Comparison of ENCODE assay signal across 18 mouse cellular contexts in genomic region chr14:21745149-21745548, GRCm38 (mm10). TPM values are rescaled to one million over a fixed set of nuclear protein-coding genes. Genes with fewer than 3 reads are reported as not detected.
A peak's percentile ranks its signal among the peaks of the same experiment; 100 is the strongest.
DNase-seq lines count a peak whose midpoint lies in the region; ATAC-seq and TF ChIP-seq lines count a peak whose summit lies in the region.
"Had no signal": no experiment of that assay in that cellular context is flagged by ENCODE, and none has a peak within 500 bp of the region (broad histone marks: within the 10 kb centered on the region; RNA-seq: fewer than 3 reads in every experiment).

No protein-coding gene starts in this region.

- H3K9ac ChIP-seq in heart, embryonic 12.5 days: 0 out of 2 replicates have a peak overlapping the region, but pooled peaks have one; percentile 44
- no peak overlapping the region for H3K9ac ChIP-seq in heart, embryonic 11.5 days (ENCODE audit: low read depth, low read length)
- no peak overlapping the region for H3K9ac ChIP-seq in midbrain, embryonic 13.5 days (replicated peaks)
- H3K9ac ChIP-seq: embryonic facial prominence, embryonic 12.5 days; neural tube, embryonic 15.5 days had no signal

- no peak for TF ChIP-seq CTCF in G1E (IDR thresholded peaks at IDR 0.05; ENCODE audit: low read depth, low read length)

- no peak for ATAC-seq in heart, embryonic 12.5 days (ENCODE audit: insufficient number of reproducible peaks, low FRiP score)
- no peak for ATAC-seq in heart, embryonic 11.5 days (replicated peaks; ENCODE audit: insufficient number of reproducible peaks, low FRiP score, low TSS enrichment)
- peak; percentile 55 for ATAC-seq in G1E (ENCODE audit: extremely low read depth, insufficient number of reproducible peaks, low FRiP score, poor library complexity, severe bottlenecking)
- no peak for ATAC-seq in midbrain, embryonic 13.5 days
- no peak for ATAC-seq in erythroblast, adult 5-6 weeks (replicated peaks; ENCODE audit: low FRiP score, poor library complexity, severe bottlenecking)
- ATAC-seq: hindbrain, postnatal 0 days had no signal

- no peak overlapping the region for H3K27ac ChIP-seq in heart, embryonic 12.5 days (ENCODE audit: poor library complexity, severe bottlenecking)
- no peak overlapping the region for H3K27ac ChIP-seq in heart, embryonic 11.5 days (ENCODE audit: low read depth, low read length)
- H3K27ac ChIP-seq in limb, embryonic 10.5 days: peak overlapping the region; percentile 30
- no peak overlapping the region for H3K27ac ChIP-seq in midbrain, embryonic 13.5 days
- H3K27ac ChIP-seq: embryonic facial prominence, embryonic 12.5 days; hindbrain, postnatal 0 days; neural tube, embryonic 15.5 days had no signal

- H3K4me1 ChIP-seq in heart, embryonic 12.5 days (replicated peaks): no peaks in the 10 kb centered on the region; the same call in 1 of the 2 replicates
- H3K4me1 ChIP-seq in heart, embryonic 11.5 days (ENCODE audit: control insufficient read depth, insufficient read depth, low read length): no peaks in the 10 kb centered on the region
- peaks cover 47% of the 10 kb centered on the region for H3K4me1 ChIP-seq in G1E (ENCODE audit: insufficient read depth, low read depth, low read length)
- peaks cover 35% of the 10 kb centered on the region for H3K4me1 ChIP-seq in limb, embryonic 10.5 days
- 0 out of 2 replicates have a peak, but pooled peaks cover 2% of the 10 kb centered on the region for H3K4me1 ChIP-seq in midbrain, embryonic 13.5 days (replicated peaks)
- H3K4me1 ChIP-seq: embryonic facial prominence, embryonic 12.5 days had no signal

- H3K4me3 ChIP-seq in heart, embryonic 12.5 days: no peak overlapping the region
- H3K4me3 ChIP-seq in heart, embryonic 11.5 days (ENCODE audit: low read depth, low read length): no peak overlapping the region
- H3K4me3 ChIP-seq in G1E (ENCODE audit: low read depth, low read length) (no peak overlapping the region), myocyte (no peak overlapping the region)
- H3K4me3 ChIP-seq in limb, embryonic 10.5 days: no peak overlapping the region
- no peak overlapping the region for H3K4me3 ChIP-seq in midbrain, embryonic 13.5 days (replicated peaks)
- H3K4me3 ChIP-seq: embryonic facial prominence, embryonic 12.5 days; neural tube, embryonic 15.5 days had no signal

- no peaks in the 10 kb centered on the region for H3K36me3 ChIP-seq in heart, embryonic 12.5 days
- no peaks in the 10 kb centered on the region for H3K36me3 ChIP-seq in heart, embryonic 11.5 days (ENCODE audit: control insufficient read depth, insufficient read depth, low read length)
- H3K36me3 ChIP-seq in G1E (replicated peaks): no peaks in the 10 kb centered on the region
- H3K36me3 ChIP-seq in limb, embryonic 10.5 days: no peaks in the 10 kb centered on the region
- H3K36me3 ChIP-seq in myocyte (ENCODE audit: control insufficient read depth, insufficient read depth): no peaks in the 10 kb centered on the region
- no peaks in the 10 kb centered on the region for H3K36me3 ChIP-seq in midbrain, embryonic 13.5 days
- H3K36me3 ChIP-seq: embryonic facial prominence, embryonic 12.5 days; neural tube, embryonic 15.5 days had no signal

- no peaks in the 10 kb centered on the region for H3K9me3 ChIP-seq in heart, embryonic 12.5 days (replicated peaks)
- H3K9me3 ChIP-seq in heart, embryonic 11.5 days (replicated peaks; ENCODE audit: control insufficient read depth, low read length): no peaks in the 10 kb centered on the region
- no peaks in the 10 kb centered on the region for H3K9me3 ChIP-seq in G1E (replicated peaks)
- no peaks in the 10 kb centered on the region for H3K9me3 ChIP-seq in limb, embryonic 10.5 days (replicated peaks)
- H3K9me3 ChIP-seq in midbrain, embryonic 13.5 days: no peaks in the 10 kb centered on the region
- H3K9me3 ChIP-seq: embryonic facial prominence, embryonic 12.5 days; neural tube, embryonic 15.5 days had no signal

- H3ac ChIP-seq in myocyte (ENCODE audit: control insufficient read depth, insufficient read length): no peak overlapping the region

- WGBS in heart, embryonic 12.5 days: 59% methylated on average over 5 of the region's 5 CpGs
- 67% methylated on average over 5 of the region's 5 CpGs for WGBS in heart, embryonic 11.5 days (ENCODE audit: insufficient replicate concordance)
- WGBS in limb, embryonic 10.5 days: 73% methylated on average over 5 of the region's 5 CpGs
- 89% methylated on average over 5 of the region's 5 CpGs for WGBS in midbrain, embryonic 13.5 days

- H3K4me2 ChIP-seq in heart, embryonic 12.5 days: no peak overlapping the region
- no peak overlapping the region for H3K4me2 ChIP-seq in heart, embryonic 11.5 days
- peak overlapping the region; percentile 42 for H3K4me2 ChIP-seq in myocyte (ENCODE audit: low read depth)
- no peak overlapping the region for H3K4me2 ChIP-seq in midbrain, embryonic 13.5 days (replicated peaks)
- H3K4me2 ChIP-seq: embryonic facial prominence, embryonic 12.5 days; neural tube, embryonic 15.5 days had no signal

- DNase-seq in G1E (ENCODE audit: low spot score): peak; percentile 30
- DNase-seq in limb, embryonic 10.5 days (ENCODE audit: low spot score): no peak
- DNase-seq: cerebellum, adult 11 months; cerebellum, postnatal 36 days; kidney, adult 2 months; kidney, postnatal 25 days had no signal

- 0 out of 2 replicates have a peak, but pooled peaks cover 6% of the 10 kb centered on the region for H3K27me3 ChIP-seq in heart, embryonic 12.5 days (replicated peaks)
- H3K27me3 ChIP-seq in heart, embryonic 11.5 days (ENCODE audit: control insufficient read depth, insufficient read depth, low read length): peaks cover 5% of the 10 kb centered on the region; the same call in 1 of the 2 replicates
- H3K27me3 ChIP-seq in G1E (ENCODE audit: insufficient read depth, low read length) (peaks cover 17% of the 10 kb centered on the region; the same call in 1 of the 2 replicates), myocyte (ENCODE audit: control insufficient read depth, insufficient read depth, insufficient read length) (no peaks in the 10 kb centered on the region)
- H3K27me3 ChIP-seq in limb, embryonic 10.5 days (ENCODE audit: low read depth, poor library complexity, severe bottlenecking): no peaks in the 10 kb centered on the region
- peaks cover 9% of the 10 kb centered on the region; the same call in 1 of the 2 replicates for H3K27me3 ChIP-seq in midbrain, embryonic 13.5 days

- H3K79me2 ChIP-seq in myocyte (ENCODE audit: control insufficient read depth, insufficient read depth): no peaks in the 10 kb centered on the region

- TF ChIP-seq POLR2A in myocyte (IDR thresholded peaks at IDR 0.05; ENCODE audit: insufficient read length, low read depth): no peak

TF ChIP-seq in myocyte, 11 proteins besides CTCF, POLR2A, EP300 and RAD21 (continues in another document):
- peak; percentile 55 to 94 (median 72) for TF ChIP-seq MYOG (IDR thresholded peaks at IDR 0.05; ENCODE audit: control insufficient read depth in 1 of 3, insufficient read depth in 1 of 3, insufficient read length in 2 of 3, low read depth in 2 of 3)
- TF ChIP-seq MAX (IDR thresholded peaks at IDR 0.05; ENCODE audit: low read depth): no peak
- peak; percentile 90 for TF ChIP-seq CEBPB (IDR thresholded peaks at IDR 0.05; ENCODE audit: insufficient read depth, poor library complexity, severe bottlenecking)
- peak; percentile 83 for TF ChIP-seq USF1 (IDR thresholded peaks at IDR 0.05; ENCODE audit: low read depth)
- peak; percentile 59 for TF ChIP-seq TCF12 (IDR thresholded peaks at IDR 0.05; ENCODE audit: insufficient read depth, poor library complexity, severe bottlenecking)
- TF ChIP-seq TCF3 (IDR thresholded peaks at IDR 0.05; ENCODE audit: insufficient read length, low read depth): peak; percentile 38
- peak in 2 of 3 experiments; percentile 82 to 96 for TF ChIP-seq MYOD1 (IDR thresholded peaks at IDR 0.05; ENCODE audit: control insufficient read depth in 1 of 3, insufficient read length in 2 of 3, low read depth in 2 of 3)

RNA-seq across cellular contexts. Expression of gene Samd8, which starts 5.2 kb away (rescaled TPM):
- polyA plus RNA-seq in heart, embryonic 12.5 days (2016; fragmentation: Nextera tagmentation; extraction: Ambion mirVana): 11.6 and 11.7 TPM in 2 replicates
- polyA plus RNA-seq in heart, embryonic 11.5 days (2014; fragmentation: Nextera tagmentation; extraction: Ambion mirVana): 10.8 TPM in 2 replicates
- total RNA-seq in G1E (2014; fragmentation: Nextera tagmentation) (18.3 and 19.4 TPM in 2 replicates), G1E (2017) (9.5 and 9.9 TPM in 2 replicates)
- polyA plus RNA-seq in G1E (2012) (12.7 and 13.4 TPM in 2 replicates), myocyte (2012; fragmentation: generic; extraction: Trizol) (27.8 TPM)
- polyA plus RNA-seq in limb, embryonic 10.5 days (2016; fragmentation: Nextera tagmentation; extraction: Ambion mirVana): 9.3 and 11.7 TPM in 2 replicates
- 17.2 and 19.2 TPM in 2 replicates for polyA plus RNA-seq in midbrain, embryonic 13.5 days (2015; fragmentation: Nextera tagmentation; extraction: Ambion mirVana)
- 3.8 and 10.2 TPM in 2 replicates for total RNA-seq in erythroblast, adult 5-6 weeks (2015; ENCODE audit: low replicate concordance)
- total RNA-seq in erythroblast, adult 5-6 weeks (2017; ENCODE audit: low replicate concordance): 1.8 and 2.1 TPM in 2 replicates

RNA-seq across cellular contexts. Expression of gene Dusp13, which starts 5.8 kb away (rescaled TPM):
- polyA plus RNA-seq in heart, embryonic 12.5 days (2016; fragmentation: Nextera tagmentation; extraction: Ambion mirVana): 0.23 TPM in 1 of 2 replicates, not detected in the other
- polyA plus RNA-seq in heart, embryonic 11.5 days (2014; fragmentation: Nextera tagmentation; extraction: Ambion mirVana): not detected in 2 replicates
- not detected in 2 replicates for total RNA-seq in G1E (2014; fragmentation: Nextera tagmentation)
- total RNA-seq in G1E (2017): 0.98 TPM in 1 of 2 replicates, not detected in the other
- not detected in 2 replicates for polyA plus RNA-seq in G1E (2012)
- polyA plus RNA-seq in limb, embryonic 10.5 days (2016; fragmentation: Nextera tagmentation; extraction: Ambion mirVana): not detected in 2 replicates
- 24.6 TPM for polyA plus RNA-seq in myocyte (2012; fragmentation: generic; extraction: Trizol)
- polyA plus RNA-seq in midbrain, embryonic 13.5 days (2015; fragmentation: Nextera tagmentation; extraction: Ambion mirVana): not detected in 2 replicates
- total RNA-seq in erythroblast, adult 5-6 weeks (2015; ENCODE audit: low replicate concordance): not detected in 2 replicates
- not detected in 2 replicates for total RNA-seq in erythroblast, adult 5-6 weeks (2017; ENCODE audit: low replicate concordance)
- total RNA-seq: hindbrain, postnatal 0 days; liver, adult 2 months; megakaryocyte-erythroid progenitor cell, adult 5-6 weeks had no signal
- polyA plus RNA-seq: embryonic facial prominence, embryonic 12.5 days had no signal

RNA-seq across cellular contexts. Expression of gene Dupd1, which starts 30.8 kb away (rescaled TPM):
- polyA plus RNA-seq in heart, embryonic 12.5 days (2016; fragmentation: Nextera tagmentation; extraction: Ambion mirVana): 0.17 and 0.23 TPM in 2 replicates
- 0.73 TPM in 1 of 2 replicates, not detected in the other for polyA plus RNA-seq in heart, embryonic 11.5 days (2014; fragmentation: Nextera tagmentation; extraction: Ambion mirVana)
- total RNA-seq in G1E (2014; fragmentation: Nextera tagmentation) (not detected in 2 replicates), G1E (2017) (not detected in 2 replicates)
- polyA plus RNA-seq in G1E (2012) (not detected in 2 replicates), myocyte (2012; fragmentation: generic; extraction: Trizol) (0.14 TPM)
- polyA plus RNA-seq in limb, embryonic 10.5 days (2016; fragmentation: Nextera tagmentation; extraction: Ambion mirVana): 0.45 TPM in 1 of 2 replicates, not detected in the other
- polyA plus RNA-seq in midbrain, embryonic 13.5 days (2015; fragmentation: Nextera tagmentation; extraction: Ambion mirVana): 0.13 and 0.18 TPM in 2 replicates
- not detected in 2 replicates for total RNA-seq in erythroblast, adult 5-6 weeks (2015; ENCODE audit: low replicate concordance)
- not detected in 2 replicates for total RNA-seq in erythroblast, adult 5-6 weeks (2017; ENCODE audit: low replicate concordance)
- total RNA-seq: heart, postnatal 25 days; hindbrain, postnatal 0 days; left cerebral cortex, postnatal 14 days; liver, adult 2 months; megakaryocyte-erythroid progenitor cell, adult 5-6 weeks had no signal
- polyA plus RNA-seq: liver, adult 2 months had no signal

Comparison
In these comparisons a context has a peak if more than half of its experiments do, and no peak if none do; other contexts are left out.
1. RNA of gene Dusp13, which starts 5.8 kb away (polyA plus RNA-seq): 24.6 TPM in myocyte (single experiment); 0.23 TPM in heart, embryonic 12.5 days, not detected in heart, embryonic 11.5 days, not detected in limb, embryonic 10.5 days, not detected in G1E and not detected in midbrain, embryonic 13.5 days; every median in the first group is over 10 times any median in the second.